Mouse (Mus musculus) Muller cell, postnatal 12 days (primary cell): ENCODE measurements around the gene Dmd.
A peak's percentile ranks its signal among the peaks of the same experiment; 100 is the strongest.

Experiments used
- DNase-seq: peaks from one replicate; pipeline ENCODE4 v3.0.0-alpha.2; 2015; ENCODE audit errors: inconsistent ontology term

The Dmd gene

DNA sequence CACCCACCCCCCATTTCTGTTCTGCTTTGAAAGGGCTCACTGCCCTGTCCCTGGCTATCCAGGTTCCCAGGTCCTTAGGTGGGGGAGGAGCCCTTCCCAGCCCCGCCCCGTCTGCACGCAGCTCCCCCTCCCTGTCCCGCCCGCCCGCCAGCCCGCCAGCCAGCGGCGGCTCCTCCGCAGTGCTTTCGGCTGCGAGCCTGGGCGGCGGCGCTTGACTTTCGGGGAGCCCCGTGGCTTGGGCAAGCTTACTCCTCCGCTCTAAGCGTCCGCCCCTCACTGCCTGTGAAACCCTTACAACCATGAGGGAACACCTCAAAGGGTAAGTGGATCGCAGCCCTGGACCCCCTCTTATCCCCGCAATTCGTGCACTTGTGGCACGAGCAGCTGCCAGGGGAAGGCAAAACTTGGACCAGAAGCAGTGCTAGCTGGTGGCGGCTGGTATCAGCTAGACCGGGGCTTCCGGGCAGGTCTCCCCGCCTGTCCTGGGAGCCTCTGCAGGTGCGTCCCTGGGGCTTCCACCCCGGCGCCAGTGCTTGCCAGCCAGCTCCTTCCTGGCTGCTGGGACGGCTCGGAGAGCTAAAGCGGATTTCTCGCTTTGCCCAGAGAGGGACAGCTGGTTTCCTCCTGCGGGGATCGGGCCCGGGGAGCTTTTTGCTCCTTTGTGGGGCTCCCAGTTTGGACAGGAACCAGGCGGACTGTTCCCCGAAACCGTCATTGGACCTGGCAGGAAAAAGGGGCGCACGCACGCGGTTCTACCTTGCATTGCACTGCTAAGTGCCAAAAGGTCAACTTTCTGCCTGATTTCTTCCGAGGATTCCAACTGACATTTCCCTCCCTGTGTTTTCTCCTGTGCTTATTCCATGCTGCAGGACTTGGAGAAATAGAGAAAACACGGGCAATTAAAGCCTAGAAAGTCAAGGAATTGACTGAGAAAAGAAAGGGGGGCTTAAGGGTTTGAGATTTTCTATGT, 2099.8 kb downstream of the Dmd start:
- peak; percentile 79 for DNase-seq

DNA sequence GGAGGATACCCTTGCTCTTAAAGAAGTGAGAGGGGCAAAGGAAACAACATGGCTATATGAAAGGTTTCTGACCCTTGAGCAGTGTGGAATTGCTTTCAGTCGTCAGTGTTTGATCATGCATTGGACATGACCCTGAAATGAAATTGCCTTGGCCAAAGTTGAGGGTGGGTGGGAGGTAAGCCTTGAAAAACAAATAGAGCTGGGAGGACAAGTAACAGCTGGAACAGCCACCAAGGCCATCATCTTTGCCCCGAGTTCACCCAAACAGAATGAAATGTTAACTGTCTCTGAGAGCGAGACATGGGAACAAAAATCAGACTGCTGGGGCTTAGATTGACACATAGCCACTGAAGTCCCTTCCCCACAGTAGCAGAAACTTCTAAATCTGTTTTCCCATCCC, 2100.9 kb downstream of the Dmd start:
- no peak for DNase-seq

DNA sequence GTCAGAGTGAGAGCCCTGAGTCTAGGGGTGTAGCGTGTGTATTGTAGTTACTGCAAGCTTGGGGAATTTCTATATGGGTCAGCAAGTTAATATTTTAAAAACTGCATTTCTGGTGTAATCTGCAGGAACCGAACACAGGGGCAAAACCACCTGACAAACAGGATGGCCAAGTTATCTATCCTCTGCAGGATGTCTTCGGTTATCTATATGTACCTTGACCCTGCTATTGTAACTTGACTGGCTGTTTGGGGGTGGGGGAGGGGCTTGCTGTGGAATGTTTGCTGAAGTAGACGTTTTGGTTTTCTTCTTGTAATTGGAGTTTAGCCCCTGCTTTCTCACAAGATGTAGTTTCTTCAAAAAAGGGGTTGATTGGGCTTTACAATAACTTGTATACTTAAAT, 2124.9 kb downstream of the Dmd start:
- no peak for DNase-seq

DNA sequence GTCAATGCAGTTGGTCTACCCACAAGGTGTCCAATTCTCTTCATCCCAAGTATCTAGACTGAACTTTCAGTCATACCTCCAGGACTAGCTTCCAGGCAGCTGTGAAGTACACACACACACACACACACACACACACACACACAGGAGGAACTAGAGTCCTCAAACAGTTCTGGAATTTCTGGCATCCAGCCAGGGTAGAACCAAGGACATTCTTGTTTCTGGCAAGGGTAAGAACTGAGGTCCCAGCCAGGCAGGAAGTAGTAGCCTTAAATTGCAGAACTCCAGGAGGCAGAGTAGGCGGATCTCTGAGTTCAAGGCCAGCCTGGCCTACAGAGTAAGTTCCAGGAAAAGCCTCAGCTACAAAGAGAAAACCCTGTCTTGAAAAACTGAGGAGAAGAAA, 2128.2 kb downstream of the Dmd start:
- peak; percentile 67 for DNase-seq

DNA sequence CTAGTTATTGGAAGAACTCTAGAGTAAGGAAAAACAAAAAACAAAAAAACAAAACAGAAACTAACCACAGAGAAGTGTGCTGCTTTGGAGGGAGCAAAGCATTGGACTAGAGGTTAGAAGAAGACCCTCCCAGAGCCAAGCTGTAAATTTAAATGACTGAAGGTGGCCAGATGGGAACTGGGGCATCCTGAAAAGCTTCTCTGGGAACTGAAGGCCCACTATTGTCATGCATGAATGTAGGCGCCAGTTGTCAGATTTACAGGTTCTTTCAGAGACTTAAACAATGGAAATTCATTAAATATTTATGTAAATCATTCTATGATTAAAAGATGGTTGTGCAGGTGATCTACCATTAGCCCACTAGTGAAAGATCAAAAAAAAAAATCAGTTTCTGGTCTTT, 2128.9 kb downstream of the Dmd start:
- DNase-seq, result no peak

DNA sequence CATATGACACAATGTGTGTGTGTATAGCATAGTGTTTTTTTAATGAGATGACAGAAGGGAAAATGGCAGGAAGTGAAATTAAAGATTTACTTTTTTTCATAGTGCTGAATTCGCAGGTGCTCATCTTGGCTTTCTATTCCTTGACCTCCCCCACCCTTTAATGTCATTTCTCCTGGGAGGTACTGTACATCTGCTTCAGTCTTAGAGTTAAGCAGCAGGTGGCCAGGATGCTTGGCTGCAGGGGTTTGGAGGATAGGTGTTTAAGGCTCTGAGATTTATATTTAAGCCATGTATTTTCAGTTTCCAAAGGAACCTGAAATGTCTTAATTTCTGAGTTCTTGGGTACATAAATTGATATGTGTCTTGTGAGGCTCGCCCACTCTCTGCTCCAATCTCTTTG, 2130.5 kb downstream of the Dmd start:
- no peak for DNase-seq

DNA sequence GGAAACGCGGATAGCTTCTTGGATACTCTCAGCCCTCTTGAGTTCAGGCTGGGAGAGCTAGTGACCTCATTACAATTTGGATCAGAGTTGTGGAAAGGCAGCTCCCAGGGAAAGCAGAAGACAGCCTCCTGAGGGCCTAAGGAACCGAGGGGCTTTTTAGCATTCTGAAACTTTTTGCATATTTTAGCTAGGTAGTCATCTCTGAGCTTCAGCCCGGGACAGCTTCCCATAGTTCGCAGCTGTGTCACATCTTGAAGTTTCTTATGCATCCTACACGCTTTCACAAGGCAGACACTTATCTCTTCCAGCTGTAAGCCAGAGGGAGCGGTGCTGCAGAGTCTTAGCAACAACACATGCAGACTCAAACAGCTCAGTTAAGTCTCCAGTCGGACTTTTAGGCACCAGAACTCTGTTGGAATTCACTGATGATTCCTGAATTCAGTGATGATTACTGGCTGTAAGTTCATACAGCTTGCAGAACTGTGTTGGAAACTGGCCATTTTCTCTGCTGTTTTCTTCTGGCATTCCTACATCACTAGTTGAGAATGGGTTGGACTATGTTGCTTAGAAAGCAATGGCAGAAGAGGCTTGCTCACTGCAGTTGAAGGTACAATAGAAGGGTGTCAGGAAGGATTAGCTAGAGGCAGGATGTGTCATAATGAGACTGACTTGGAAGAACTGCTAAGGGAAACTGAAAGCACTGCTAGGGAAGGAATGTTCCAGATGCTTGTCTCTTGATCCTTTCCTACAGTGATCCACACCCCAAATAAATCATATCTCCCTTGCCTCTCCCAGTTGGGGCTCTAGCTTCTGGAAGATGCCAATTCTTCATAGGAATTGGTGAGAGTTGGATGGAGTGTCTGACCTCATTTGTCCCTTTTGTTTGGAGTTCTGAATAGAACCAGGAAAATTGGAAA, 2135.8 kb downstream of the Dmd start:
- peak; percentile 77 for DNase-seq

DNA sequence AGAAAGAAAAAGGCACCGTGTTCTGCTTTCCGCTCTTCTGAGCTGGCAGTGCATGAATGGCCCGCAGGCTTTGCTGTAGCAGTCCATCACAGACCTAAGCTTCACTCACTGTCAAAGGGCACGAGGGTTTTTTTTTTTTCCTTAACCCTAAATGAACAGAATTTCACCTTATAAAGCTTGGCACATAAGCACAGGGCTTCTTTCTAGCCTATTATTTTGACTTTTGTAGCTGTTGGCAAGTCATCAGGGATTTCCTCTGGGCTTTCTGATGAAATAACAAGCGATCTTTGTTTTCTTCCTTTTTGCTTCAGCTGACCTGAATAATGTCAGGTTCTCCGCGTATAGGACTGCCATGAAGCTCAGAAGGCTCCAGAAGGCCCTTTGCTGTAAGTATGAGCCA, 2140.8 kb downstream of the Dmd start:
- no peak for DNase-seq

DNA sequence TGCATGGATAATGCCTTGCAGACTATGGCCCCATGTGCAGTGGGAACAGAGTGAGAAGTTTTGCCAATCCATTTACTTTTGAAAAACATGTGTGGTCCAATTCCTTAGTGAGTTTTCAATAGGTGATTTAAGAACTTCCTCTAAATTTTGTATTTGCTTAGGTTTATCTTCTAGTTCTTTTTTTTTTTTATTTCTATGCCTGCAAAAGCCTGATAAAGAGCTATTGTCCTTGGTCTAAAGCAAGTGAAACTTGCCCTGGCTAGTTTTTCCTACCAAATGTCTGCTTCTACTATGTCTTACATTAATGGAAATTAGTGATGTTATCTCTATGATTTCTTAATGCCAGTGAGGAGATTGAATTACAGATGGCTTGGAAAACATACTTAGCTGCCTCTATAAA, 2144.7 kb downstream of the Dmd start:
- DNase-seq, result no peak

DNA sequence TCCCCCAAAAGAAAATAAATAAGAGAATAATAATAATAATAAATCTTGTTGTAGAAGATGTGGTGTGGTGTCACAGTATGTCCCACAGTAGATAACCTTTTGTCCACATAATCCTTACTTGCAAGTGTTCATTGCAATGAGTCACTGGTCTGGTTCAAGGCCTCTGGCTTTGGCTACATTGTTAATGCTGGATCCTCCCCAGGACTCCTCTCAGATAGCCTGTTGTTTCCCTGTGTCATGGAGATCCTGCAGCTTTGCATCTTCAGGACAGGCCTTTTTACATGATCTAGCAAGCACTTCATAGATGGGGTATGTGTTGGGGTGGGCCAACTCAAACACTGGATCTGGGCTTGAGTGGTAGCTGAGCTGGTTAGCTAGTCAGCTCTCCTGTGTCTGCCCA, 2150.0 kb downstream of the Dmd start:
- DNase-seq, result no peak

DNA sequence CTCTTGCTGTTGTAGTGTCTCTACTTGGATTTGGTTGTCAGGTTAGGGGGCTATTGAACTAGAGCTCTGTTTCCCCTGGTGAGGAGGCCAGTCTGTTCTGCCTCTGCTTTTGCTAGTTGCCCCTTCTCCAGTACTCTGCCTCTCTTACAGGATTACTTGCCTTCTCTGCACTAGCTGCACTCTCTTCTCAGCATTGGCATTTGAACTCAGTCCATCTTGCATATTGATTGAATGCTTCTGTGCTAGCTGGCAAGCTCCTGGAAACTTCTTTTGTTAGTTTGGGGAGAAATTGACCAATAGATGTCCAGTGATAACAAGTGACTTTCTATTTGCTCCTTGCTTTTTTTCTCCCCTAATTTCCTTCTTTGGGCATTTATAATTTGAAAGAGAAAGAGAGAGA, 2163.7 kb downstream of the Dmd start:
- DNase-seq, result no peak

DNA sequence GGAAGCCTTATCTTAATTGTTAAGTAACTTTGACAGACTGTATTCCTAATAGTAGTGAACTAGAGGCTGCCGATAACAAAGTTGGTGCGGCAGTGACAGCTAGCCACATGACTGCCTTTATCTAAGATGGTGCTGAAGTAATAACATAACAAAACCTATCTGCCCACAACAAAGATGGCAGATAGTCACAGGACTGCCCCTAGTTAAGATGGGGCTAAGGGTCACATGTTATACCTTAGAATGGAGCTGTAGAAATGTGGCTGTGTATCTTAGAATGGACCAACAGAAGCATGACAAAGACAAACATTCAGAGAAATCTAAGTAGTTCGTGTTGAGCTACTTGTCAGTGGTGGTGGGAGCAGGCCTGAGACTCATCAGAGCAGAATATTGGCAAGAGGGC, 2184.0 kb downstream of the Dmd start:
- DNase-seq, result no peak

DNA sequence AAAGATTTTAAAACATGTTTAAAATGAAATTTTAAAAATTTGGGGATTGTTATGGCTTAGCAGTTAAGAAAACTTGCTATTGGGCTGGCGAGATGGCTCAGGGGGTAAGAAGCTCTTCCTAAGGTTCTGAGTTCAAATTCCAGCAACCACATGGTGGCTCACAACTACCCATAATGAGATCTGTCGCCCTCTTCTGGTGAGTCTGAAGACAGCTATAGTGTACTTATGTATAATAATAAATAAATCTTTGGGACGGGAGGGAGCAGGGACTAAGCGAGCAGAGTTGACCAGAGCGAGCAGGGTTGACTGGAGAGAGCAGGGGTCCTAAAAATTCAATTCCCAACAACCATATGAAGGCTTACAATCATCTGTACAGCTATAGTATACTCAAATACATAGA, 2188.6 kb downstream of the Dmd start:
- DNase-seq, result no peak

DNA sequence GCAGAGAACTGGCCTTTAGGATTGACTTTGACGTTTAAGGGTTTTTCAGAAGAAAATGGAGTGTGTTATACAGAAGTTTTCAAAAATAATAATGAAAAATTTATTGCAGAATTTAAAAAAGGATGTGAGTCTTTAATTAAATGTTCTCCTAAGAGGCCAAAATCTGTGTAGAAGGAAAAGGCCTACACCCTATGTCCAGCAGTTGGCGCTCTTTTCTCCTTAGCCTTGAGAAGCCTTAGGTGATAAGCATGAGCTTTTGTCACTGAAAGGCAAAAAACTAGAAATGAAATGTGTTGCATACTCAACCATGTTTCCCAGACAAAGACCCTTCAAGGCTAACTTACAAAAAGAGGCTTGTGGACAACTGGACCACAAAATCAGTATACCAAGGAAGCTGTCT, 2222.6 kb downstream of the Dmd start:
- no peak for DNase-seq

DNA sequence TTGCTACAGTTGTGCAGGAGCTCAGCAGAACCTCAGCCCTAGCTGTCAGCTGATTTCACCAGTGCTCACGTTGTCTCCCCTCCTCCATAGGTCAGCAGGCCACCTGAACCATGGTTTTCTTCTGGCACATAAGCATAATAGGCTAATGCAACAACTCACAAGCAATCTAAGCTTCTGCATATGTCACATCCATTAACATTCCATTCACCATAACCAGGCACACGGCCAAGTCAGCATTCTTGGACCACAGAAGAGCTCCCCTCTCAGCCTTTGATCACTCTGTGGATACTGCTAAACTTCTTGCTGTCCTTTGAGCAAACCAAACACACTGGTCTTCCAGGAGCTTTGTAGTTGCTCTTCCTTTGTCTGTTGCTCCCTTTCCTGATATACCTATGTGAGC, 2238.9 kb downstream of the Dmd start:
- peak; percentile 69 for DNase-seq

DNA sequence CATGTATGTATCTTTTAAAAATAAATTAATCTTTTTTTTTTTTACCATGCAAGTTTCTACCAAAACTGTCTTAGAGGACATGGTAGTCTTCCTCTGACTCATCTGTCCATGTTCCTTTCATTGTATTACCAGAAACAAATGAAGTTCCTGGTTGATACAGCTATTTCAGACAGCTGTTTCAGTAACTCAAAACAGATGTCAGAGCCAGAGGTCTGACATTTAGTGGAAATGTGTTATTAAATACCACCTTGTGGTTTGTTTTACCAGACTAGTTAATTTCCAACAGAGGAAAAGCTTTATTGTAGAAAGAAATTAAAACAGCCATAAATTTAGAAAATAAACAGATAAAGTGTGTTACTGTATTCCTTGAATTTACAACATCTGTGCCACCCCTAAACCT, 2245.2 kb downstream of the Dmd start:
- no peak for DNase-seq

DNA sequence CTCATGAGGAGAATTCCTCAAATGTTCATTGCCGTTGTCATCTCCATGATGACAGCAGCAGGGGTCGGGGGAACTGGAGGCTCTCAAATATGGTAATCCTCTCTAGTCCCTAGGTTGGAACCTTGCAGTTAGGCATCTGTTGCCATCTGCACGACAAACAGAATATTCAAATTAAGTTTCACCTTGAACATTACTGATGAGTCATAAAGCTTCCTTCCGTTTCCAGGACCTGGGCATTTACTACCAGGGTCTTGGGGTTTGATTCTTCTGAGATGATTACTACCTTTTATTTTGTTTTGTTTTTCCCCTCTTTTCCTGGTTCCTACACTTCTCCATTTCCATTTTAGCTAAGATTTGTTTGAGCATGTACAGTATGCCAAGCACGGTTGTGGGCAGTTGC, 2249.0 kb downstream of the Dmd start:
- no peak for DNase-seq

DNA sequence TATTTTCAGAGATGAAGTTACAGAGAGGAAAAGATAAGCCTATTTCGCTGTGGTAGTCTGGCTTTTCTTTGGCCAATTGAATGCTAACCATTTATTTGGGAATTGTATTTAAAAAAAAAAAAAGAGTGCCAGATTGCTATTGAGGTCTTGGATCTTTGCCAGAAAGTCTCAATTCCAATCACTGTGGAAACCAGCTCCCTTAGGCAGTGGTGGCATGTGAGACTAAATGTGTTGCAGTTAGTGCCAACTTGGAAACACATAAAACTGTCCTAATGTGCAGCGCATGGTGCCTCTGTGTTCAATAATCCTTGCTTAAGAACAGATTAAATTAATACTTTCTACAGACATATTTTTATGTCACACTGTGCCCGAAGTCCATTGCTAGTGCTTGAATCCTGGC, 2250.7 kb downstream of the Dmd start:
- no peak for DNase-seq

DNA sequence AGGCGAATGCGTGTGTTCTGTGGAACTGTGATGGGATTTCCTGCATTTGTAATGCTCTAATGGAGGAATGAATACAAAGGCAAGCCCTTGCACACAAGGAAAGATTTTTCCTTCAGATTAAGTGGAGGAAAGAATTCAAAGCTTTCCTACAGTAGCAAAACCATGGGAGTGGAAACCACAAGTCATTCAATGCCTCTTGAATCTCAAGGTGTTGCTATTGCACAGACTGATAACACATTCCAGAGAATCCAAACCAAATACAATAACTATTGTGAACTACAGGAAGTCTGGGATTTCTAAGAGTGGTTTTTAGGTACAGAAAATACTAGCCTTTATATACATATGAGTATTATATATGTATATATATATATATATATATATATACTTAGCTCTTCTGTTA, 2258.3 kb downstream of the Dmd start:
- no peak for DNase-seq

DNA sequence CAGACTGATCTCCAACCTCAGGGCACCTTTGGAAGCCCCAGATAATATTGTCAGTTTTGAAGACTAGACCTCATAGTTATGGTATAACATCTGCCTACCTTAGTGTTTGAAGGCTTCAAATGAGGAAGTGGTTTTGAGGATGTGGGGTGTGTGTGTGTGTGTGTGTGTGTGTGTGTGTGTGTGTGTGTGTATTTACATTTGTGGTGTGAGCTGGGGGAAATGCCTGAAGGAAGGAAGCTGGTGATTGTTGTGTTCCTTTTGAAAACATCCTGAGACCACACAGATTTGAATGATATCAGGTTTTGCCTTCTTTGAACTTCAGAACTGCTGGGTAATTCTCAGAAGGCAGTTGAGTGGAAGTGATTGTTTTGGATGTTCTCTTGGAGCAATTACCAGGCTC, 2278.2 kb downstream of the Dmd start:
- no peak for DNase-seq

DNA sequence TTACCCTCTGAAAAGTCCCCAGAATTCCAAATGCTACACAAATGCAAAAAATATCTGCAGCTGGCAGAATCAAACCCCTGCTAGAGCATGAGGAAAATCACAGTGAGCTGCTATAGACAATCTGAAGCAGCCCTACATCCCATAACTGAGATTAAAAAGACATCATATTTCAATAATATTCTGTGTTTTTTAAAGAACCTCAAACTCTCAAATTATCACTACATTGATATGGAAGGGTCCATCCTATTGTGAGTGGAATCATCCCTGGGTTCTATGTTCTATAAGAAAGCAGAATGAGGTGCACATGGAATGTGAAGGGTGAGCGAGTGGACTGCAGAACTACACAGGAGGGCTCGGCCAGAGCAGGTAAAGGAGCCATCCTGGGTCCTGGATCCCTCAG, 2300.7 kb downstream of the Dmd start, which contains the start of gene Fthl17a:
Fthl17a (plus strand) TSS at position 301 of the 400 bp plus-strand sequence.
- no peak for DNase-seq
